Mouse (Mus musculus): ENCODE measurements around the gene Inf2.

DNA sequence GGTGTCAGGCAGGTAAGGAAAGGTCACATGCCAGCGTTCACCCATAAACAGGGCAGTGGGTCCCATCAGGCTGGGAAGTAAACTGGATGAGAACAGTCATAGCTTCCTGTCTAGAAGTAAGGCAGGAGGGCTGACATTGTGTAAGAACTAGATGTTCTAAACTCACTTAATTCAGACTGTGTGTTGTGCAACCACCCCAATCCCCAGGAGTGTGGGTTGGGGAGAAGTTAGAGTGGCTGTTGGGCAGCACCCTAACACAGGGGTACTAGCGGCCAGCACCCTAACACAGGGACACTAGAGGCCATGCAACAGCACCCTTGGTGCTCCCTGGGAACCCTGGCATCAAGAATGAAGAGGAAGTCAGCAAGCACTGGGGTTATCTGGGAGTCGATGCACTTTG, 7.5 kb upstream of the Inf2 start:
- TF ChIP-seq CTCF (IDR thresholded peaks at IDR 0.05; ENCODE audit: low read depth): no peak
- TF ChIP-seq EP300 (IDR thresholded peaks at IDR 0.05; ENCODE audit: low read depth): no peak
